Mouse (Mus musculus): ENCODE measurements around the gene Itgam.

Gene Itgam

DNA sequence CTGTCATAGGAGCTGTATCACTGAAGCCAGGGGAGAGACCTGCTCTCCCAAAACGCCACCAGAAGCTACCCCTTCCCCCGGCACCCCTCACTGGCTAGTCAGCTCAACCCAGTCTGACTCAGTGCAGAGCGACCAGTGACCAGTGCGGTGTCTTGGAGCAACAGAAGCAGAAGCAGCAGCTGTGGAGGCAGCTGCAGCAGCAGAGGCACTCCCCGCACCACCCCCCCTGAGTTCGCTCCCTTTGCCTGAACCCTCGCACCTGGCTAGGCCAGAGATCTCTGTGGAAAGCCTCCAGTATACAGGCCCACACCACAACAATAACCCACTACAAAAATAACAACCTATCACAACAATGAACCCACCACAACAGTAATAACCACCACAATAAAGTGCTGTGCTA is 3.9 kb upstream of the Itgam start:
- DNase-seq: no peak

- no peak for DNase-seq
These were observed 3.3 kb upstream of the Itgam start for GRCm38 (mm10) chr7:128059091-128059490.

GRCm38 (mm10) chr7:128063211-128063781 is 856 bp downstream of the Itgam start:
- no peak for DNase-seq

GRCm38 (mm10) chr7:128065547-128065946 is 3.1 kb downstream of the Itgam start:
- DNase-seq: peak; percentile 38

GRCm38 (mm10) chr7:128067847-128068246 is 5.4 kb downstream of the Itgam start:
- DNase-seq: peak; percentile 39

DNA sequence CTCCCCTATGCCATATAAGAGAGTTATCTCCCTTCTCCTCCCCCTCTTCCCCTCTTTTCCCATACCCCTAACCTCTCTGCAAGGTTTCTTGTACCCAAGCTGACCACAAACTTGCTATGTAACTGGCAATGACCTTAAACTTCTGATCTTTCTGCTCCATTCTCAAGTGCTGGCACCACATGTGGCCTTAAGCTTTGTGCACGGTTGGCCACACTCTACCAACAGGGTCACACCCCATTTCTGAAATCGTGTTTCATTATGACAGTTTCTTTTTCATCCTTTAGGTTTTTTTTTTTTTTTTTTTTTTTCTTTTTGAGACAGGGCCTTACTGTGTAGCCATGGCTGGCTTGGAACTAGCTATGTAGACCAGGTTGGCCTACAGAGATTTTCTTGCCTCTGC is 7.4 kb downstream of the Itgam start:
- no peak for DNase-seq

DNA sequence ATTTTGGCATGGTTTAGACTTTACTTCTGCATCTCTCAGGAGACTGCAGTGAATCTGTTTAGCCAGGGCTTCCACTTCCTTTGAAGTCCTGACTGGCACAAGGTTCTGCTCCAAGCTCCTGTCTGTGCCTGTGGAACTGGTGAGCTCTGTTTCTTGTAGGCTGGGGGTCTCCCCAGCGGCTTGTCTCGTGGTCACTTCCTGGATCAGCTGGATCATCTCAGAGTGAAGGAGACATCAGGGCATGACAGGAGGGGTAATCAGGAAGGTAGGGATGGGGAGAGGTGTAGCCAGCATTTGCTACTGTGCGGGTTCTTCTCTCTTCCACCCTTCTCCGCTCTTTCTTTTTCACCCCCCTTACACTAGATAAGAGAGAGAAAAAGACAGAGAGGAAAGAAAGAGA is 9.4 kb downstream of the Itgam start:
- no peak for DNase-seq

GRCm38 (mm10) chr7:128080012-128080411 is 17.6 kb downstream of the Itgam start:
- no peak for DNase-seq

DNA sequence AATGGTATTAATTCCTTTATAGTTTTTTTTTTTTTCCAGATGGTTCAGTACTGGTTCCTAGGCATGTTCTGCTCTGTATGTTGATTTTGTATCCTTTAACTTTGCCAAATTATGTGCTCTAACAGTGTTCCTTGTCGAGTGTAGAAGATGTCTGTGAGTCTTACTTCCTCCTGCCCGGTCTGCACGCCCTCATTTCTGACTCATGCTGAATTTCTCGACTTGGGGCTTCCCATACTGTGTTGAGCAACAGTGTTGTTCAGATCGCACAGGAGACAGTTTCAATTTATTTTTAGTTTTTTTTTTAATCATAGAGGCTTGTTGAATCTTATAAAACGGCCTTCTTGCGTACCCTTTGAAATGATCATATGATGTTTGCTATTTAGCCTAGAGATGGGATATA is 26.7 kb downstream of the Itgam start:
- DNase-seq: peak; percentile 38

DNA sequence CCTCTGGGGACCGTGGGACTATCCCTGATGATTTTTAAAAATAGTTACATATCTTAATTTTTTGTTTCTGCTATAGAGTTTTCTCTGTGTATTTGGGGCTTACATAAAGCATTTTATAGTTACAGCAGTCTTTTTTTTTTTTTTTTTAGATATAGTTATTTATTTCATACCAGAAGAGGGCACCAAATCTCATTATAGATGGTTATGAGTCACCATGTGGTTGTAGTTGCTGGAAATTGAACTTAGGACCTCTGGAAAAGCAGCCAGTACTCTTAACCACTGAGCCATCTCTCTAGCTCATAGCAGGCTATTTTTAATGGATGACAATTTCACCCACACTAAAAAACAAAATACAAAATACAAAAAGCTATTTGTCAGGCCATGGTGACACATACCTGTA is 35.7 kb downstream of the Itgam start:
- DNase-seq: no peak

GRCm38 (mm10) chr7:128100742-128101357 is 38.4 kb downstream of the Itgam start:
- no peak for DNase-seq

GRCm38 (mm10) chr7:128105246-128105645 is 42.8 kb downstream of the Itgam start:
- peak; percentile 72 for DNase-seq

GRCm38 (mm10) chr7:128107462-128107861 is 45.0 kb downstream of the Itgam start:
- no peak for DNase-seq

DNA sequence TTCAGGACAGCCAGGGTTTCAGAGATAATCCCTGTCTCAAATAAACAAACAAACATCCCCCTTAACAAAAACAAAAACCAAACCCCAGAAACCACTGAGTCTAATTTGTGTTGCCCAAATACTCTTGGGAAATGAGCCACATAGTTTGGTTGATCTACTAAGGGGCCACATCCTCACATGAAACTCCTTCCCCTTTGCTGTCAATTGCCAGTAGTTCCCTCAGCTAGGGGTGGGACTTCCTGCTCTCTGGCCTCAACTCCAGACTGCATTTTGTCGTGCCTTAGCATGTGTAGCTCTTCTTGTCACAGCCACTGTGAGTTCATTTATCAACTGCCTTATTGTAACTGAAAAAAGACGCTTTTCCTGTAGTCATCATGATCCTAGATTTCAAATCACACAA is 47.9 kb downstream of the Itgam start:
- DNase-seq: no peak

GRCm38 (mm10) chr7:128112131-128112530 is 49.7 kb downstream of the Itgam start:
- DNase-seq: no peak

- DNase-seq: no peak
These were observed 52.1 kb downstream of the Itgam start for GRCm38 (mm10) chr7:128114371-128115105.

DNA sequence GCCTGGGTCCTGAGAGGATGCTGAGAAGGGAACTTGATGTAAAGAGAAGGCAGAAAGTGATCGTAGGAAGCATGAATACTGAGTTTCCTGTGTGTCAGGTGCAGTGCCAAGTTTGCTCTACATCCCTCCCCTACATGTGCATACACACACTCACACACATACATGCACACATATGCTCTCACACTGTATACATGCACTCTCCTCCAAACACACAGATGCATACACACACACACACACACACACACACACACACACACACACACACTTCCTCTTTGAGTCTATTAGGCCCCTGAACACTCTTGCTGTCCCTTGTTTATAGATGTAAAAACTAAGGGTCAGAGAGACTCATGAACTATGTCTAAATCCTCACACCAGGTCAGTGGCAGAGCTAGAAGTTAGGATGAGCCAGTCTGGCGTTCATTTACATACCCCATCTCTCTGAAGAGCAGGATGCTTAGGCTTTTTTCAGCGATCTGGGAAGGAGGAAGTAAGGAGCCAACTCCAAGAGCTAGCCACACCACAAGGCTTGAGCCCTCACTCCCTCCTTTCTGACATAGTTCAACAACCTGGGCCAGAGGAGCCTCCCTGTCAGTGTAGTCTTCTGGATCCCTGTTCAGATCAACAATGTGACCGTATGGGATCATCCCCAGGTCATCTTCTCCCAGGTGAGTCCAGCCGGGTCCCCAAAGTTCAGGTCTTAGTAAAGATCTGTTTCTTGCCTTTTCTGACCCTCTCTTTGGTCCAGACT is 52.9 kb downstream of the Itgam start:
- DNase-seq: no peak

- no peak for DNase-seq
These were observed 54.0 kb downstream of the Itgam start for GRCm38 (mm10) chr7:128116396-128116795.

- no peak for DNase-seq
These were observed 57.5 kb downstream of the Itgam start for GRCm38 (mm10) chr7:128119726-128120490.

DNA sequence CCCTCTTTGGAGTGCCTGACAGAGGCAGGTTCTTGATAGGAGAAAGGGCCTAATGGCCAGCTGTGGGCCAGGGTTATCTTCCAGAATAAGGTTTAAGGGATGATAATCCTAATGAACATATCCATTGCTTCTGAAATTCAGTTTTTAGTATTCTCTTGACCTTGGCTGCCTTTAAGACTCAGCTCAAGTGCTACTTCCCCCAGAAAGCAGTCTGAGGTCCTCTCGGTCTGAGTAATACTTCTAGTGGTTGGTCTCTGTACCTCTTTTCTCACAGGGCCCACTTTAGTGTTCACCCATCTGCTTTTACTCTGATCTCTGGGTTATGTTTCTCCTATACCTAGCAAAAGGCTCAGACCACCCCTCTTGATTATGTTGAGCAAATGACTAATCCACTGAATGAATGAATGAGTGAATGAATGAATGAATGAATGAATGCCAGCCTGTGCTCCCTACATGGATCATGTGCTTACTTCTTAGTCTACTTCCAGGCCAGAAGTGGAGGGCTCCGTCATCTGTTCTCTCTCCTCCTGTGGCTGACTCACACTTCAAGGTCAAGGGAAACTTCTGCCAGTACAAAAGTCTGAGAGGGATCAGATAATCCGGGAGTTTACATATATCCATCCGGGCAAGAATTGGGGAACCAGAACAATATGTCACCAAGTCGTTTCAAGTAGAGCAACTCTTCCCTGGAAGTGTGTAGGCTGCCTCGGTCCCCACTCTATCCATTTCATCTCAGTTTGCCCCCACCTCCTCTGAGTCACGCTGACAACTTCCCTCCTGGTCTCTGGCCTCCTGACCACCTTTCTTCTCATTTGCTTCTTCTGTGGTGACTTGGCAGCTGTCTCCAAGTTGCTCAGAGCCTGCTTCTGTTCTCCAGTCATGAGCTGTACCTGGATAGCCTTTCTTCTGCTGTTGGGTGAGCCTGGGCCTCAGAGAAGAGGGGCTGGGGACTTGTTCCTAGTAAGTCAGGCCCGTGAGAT is 66.6 kb downstream of the Itgam start, which contains the start of gene Itgax:
Gene Itgax (plus strand): TSS at position 807 of the 980 bp plus-strand sequence.
- DNase-seq: no peak

- DNase-seq: no peak
These were observed 69.7 kb downstream of the Itgam start for GRCm38 (mm10) chr7:128132148-128132547.
